Mouse (Mus musculus): ENCODE results near the gene Slc25a44. TPM values are rescaled to one million over a fixed set of nuclear protein-coding genes. Genes with fewer than 3 reads are reported as not detected.

Gene Slc25a44
- polyA plus RNA-seq, 1 experiment from 2014 or later: 11.3 TPM

GRCm38 (mm10) chr3:88364337-88364736, 60.6 kb downstream of the Slc25a44 start, which contains the start of gene Paqr6:
Gene Paqr6, plus strand, starts transcription at chr3:88364584.
- WGBS: 2% methylated on average over 16 of the region's 16 CpGs
- peaks cover 24% of the 10 kb centered on the region; the same call in 1 of the 2 replicates for H3K36me3 ChIP-seq (ENCODE audit: insufficient read depth, low read length)
- H3K9me3 ChIP-seq (ENCODE audit: low read length): no peaks in the 10 kb centered on the region
- H3K9ac ChIP-seq (replicated peaks; ENCODE audit: low read depth): no peak within 1 kb of the TSS
- DNase-seq (ENCODE audit: low spot score) (peak; percentile 74), ATAC-seq (peak; percentile 69)
- peak within 1 kb of the TSS; percentile 20; the same call in 1 of the 2 replicates for H3K4me2 ChIP-seq (replicated peaks; ENCODE audit: low read depth, low read length)
- TF ChIP-seq EP300 (IDR thresholded peaks at IDR 0.05) (no peak), CTCF (IDR thresholded peaks at IDR 0.05) (no peak)
- 0 out of 2 replicates have a peak, but pooled peaks cover 3% of the 10 kb centered on the region for H3K27me3 ChIP-seq (replicated peaks; ENCODE audit: insufficient read depth, low read length)
- no peak within 1 kb of the TSS for H3K27ac ChIP-seq (ENCODE audit: low read length)
- no peak within 1 kb of the TSS for H3K4me3 ChIP-seq (ENCODE audit: low read depth, low read length)
- H3K4me1 ChIP-seq (ENCODE audit: insufficient read depth, low read depth, low read length): peaks cover 5% of the 10 kb centered on the region; the same call in 1 of the 2 replicates

DNA sequence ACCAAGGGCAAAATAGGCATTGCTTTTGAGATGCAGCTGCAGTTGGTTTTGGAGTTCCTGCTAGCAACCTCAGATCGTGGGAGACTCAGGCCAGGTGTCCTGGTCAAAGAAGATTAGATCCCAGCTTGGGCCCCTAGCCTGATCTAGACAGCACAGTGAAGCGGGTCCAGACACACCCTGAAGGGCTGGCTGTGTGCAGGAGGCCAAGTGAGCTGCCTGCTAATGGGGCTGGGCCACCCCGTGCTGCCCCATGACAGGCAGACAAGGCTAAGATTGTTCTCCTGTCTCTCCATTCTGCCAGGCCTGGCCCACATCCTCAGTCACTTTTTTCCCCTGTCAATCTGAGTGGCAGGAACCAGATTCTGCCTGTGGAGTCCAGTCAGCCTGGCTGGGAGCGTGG, 61.2 kb downstream of the Slc25a44 start:
- 61% methylated on average over 4 of the region's 4 CpGs for WGBS
- ATAC-seq (peak; percentile 32), DNase-seq (ENCODE audit: low spot score) (peak; percentile 21)
- Histone ChIP-seq H3K27ac (ENCODE audit: low read length) (no peak overlapping the region), H3K9ac (replicated peaks; ENCODE audit: low read depth) (no peak overlapping the region), H3K27me3 (replicated peaks; ENCODE audit: insufficient read depth, low read length) (0 out of 2 replicates have a peak, but pooled peaks cover 3% of the 10 kb centered on the region), H3K4me1 (ENCODE audit: insufficient read depth, low read depth, low read length) (peaks cover 5% of the 10 kb centered on the region; the same call in 1 of the 2 replicates), H3K4me2 (replicated peaks; ENCODE audit: low read depth, low read length) (no peak overlapping the region), H3K4me3 (ENCODE audit: low read depth, low read length) (no peak overlapping the region), H3K9me3 (ENCODE audit: low read length) (no peaks in the 10 kb centered on the region), H3K36me3 (ENCODE audit: insufficient read depth, low read length) (peaks cover 29% of the 10 kb centered on the region; the same call in 1 of the 2 replicates)
- TF ChIP-seq EP300 (IDR thresholded peaks at IDR 0.05) (no peak), CTCF (IDR thresholded peaks at IDR 0.05) (no peak)

DNA sequence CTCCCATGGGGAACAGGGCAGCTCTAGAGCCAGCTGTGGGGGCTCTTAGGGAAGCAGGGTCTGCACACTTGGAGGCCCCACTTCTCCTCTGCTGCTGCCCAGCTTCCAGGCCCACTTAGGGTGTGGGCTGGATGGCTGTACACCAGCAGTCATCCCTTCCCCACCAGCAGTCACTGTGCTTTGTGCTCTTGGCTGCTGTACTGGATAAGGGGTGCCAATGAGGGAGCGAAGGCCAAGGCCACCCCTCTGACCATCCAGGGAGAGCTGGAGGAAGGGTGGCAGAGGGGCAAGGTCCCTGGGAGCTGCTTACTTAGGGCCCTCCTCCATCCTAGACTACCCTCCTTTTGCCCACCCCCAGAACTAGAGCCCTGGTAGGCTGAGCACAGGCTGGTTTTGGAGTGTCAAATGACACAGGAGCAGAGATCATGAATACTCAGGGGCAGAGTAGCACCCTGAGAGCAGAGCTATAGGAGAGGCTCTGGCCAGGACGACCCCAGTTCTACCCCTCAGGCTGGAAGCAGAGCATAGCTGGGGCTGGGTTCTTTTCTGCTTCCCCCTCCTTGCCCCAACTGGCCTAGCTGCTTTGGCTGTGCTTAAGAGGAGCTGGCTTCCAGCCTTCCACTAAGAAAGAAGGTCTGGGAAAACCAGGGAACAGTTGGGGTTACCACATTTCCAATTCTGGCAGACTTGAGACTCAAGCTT, 63.2 kb downstream of the Slc25a44 start:
- Histone ChIP-seq H3K4me3 (ENCODE audit: low read depth, low read length) (no peak overlapping the region), H3K9me3 (ENCODE audit: low read length) (no peaks in the 10 kb centered on the region), H3K4me1 (ENCODE audit: insufficient read depth, low read depth, low read length) (peaks cover 5% of the 10 kb centered on the region; the same call in 1 of the 2 replicates), H3K36me3 (ENCODE audit: insufficient read depth, low read length) (peaks cover 40% of the 10 kb centered on the region; the same call in 1 of the 2 replicates), H3K9ac (replicated peaks; ENCODE audit: low read depth) (no peak overlapping the region), H3K4me2 (replicated peaks; ENCODE audit: low read depth, low read length) (no peak overlapping the region), H3K27ac (ENCODE audit: low read length) (no peak overlapping the region), H3K27me3 (replicated peaks; ENCODE audit: insufficient read depth, low read length) (0 out of 2 replicates have a peak, but pooled peaks cover 3% of the 10 kb centered on the region)
- ATAC-seq (no peak), DNase-seq (ENCODE audit: low spot score) (no peak)
- WGBS: 78% methylated on average over 2 of the region's 2 CpGs
- no peak for TF ChIP-seq EP300 (IDR thresholded peaks at IDR 0.05)

GRCm38 (mm10) chr3:88361096-88361495, 63.8 kb downstream of the Slc25a44 start:
- ATAC-seq (no peak), DNase-seq (ENCODE audit: low spot score) (no peak)
- Histone ChIP-seq H3K27me3 (replicated peaks; ENCODE audit: insufficient read depth, low read length) (0 out of 2 replicates have a peak, but pooled peaks cover 1% of the 10 kb centered on the region), H3K4me2 (replicated peaks; ENCODE audit: low read depth, low read length) (no peak overlapping the region), H3K9me3 (ENCODE audit: low read length) (no peaks in the 10 kb centered on the region), H3K4me1 (ENCODE audit: insufficient read depth, low read depth, low read length) (peaks cover 5% of the 10 kb centered on the region; the same call in 1 of the 2 replicates), H3K27ac (ENCODE audit: low read length) (no peak overlapping the region), H3K4me3 (ENCODE audit: low read depth, low read length) (no peak overlapping the region), H3K9ac (replicated peaks; ENCODE audit: low read depth) (no peak overlapping the region), H3K36me3 (ENCODE audit: insufficient read depth, low read length) (peaks cover 46% of the 10 kb centered on the region; the same call in 1 of the 2 replicates)
- WGBS: 59% methylated on average over 6 of the region's 6 CpGs
- TF ChIP-seq CTCF (IDR thresholded peaks at IDR 0.05): no peak
- no peak for TF ChIP-seq EP300 (IDR thresholded peaks at IDR 0.05)

Small RNA genes within 50 kb of the gene (microRNA-seq; reads per million reads assigned to microRNA genes)
- gene Mir7011: not detected

Other genes with a start within 250 kb of the Slc25a44 start
- 3.9 and 4.9 TPM in 2 replicates for gene Rhbg, start 170.4 kb downstream of the Slc25a44 start, polyA plus RNA-seq (2015; fragmentation: Nextera tagmentation; extraction: Ambion mirVana)
- 1.8 and 2.0 TPM in 2 replicates for gene Gm38392, start 137.9 kb downstream of the Slc25a44 start, polyA plus RNA-seq (2015; fragmentation: Nextera tagmentation; extraction: Ambion mirVana)
- gene Tsacc, start 128.1 kb downstream of the Slc25a44 start, polyA plus RNA-seq (2015; fragmentation: Nextera tagmentation; extraction: Ambion mirVana): 10.8 and 13.1 TPM in 2 replicates
- 173 and 177 TPM in 2 replicates for gene Cct3, start 128.0 kb downstream of the Slc25a44 start, polyA plus RNA-seq (2015; fragmentation: Nextera tagmentation; extraction: Ambion mirVana)
- gene Glmp, start 100.1 kb downstream of the Slc25a44 start, polyA plus RNA-seq (2015; fragmentation: Nextera tagmentation; extraction: Ambion mirVana): 273 and 278 TPM in 2 replicates
- 9.0 and 9.6 TPM in 2 replicates for gene Tmem79, start 89.0 kb downstream of the Slc25a44 start, polyA plus RNA-seq (2015; fragmentation: Nextera tagmentation; extraction: Ambion mirVana)
- 19.7 and 19.8 TPM in 2 replicates for gene Smg5, start 88.9 kb downstream of the Slc25a44 start, polyA plus RNA-seq (2015; fragmentation: Nextera tagmentation; extraction: Ambion mirVana)
- gene Paqr6, start 60.6 kb downstream of the Slc25a44 start, polyA plus RNA-seq (2015; fragmentation: Nextera tagmentation; extraction: Ambion mirVana): 4.3 and 5.3 TPM in 2 replicates
- 0.14 and 0.39 TPM in 2 replicates for gene Bglap3, start 52.4 kb downstream of the Slc25a44 start, polyA plus RNA-seq (2015; fragmentation: Nextera tagmentation; extraction: Ambion mirVana)
- not detected in 2 replicates for gene Bglap2, start 46.4 kb downstream of the Slc25a44 start, polyA plus RNA-seq (2015; fragmentation: Nextera tagmentation; extraction: Ambion mirVana)
- not detected in 2 replicates for gene Bglap, start 40.7 kb downstream of the Slc25a44 start, polyA plus RNA-seq (2015; fragmentation: Nextera tagmentation; extraction: Ambion mirVana)
- 27.9 and 30.6 TPM in 2 replicates for gene Pmf1, start 14.8 kb downstream of the Slc25a44 start, polyA plus RNA-seq (2015; fragmentation: Nextera tagmentation; extraction: Ambion mirVana)
- gene Sema4a, start 36.0 kb upstream of the Slc25a44 start, polyA plus RNA-seq (2015; fragmentation: Nextera tagmentation; extraction: Ambion mirVana): 9.0 and 9.2 TPM in 2 replicates
- 185 and 216 TPM in 2 replicates for gene Lmna, start 84.8 kb upstream of the Slc25a44 start, polyA plus RNA-seq (2015; fragmentation: Nextera tagmentation; extraction: Ambion mirVana)
- 2.6 and 3.4 TPM in 2 replicates for gene Mex3a, start 107.3 kb upstream of the Slc25a44 start, polyA plus RNA-seq (2015; fragmentation: Nextera tagmentation; extraction: Ambion mirVana)
- 61.4 and 61.8 TPM in 2 replicates for gene Rab25, start 123.2 kb upstream of the Slc25a44 start, polyA plus RNA-seq (2015; fragmentation: Nextera tagmentation; extraction: Ambion mirVana)
- 138 and 143 TPM in 2 replicates for gene Lamtor2, start 127.9 kb upstream of the Slc25a44 start, polyA plus RNA-seq (2015; fragmentation: Nextera tagmentation; extraction: Ambion mirVana)
- 18.4 and 22.6 TPM in 2 replicates for gene Ubqln4, start 128.6 kb upstream of the Slc25a44 start, polyA plus RNA-seq (2015; fragmentation: Nextera tagmentation; extraction: Ambion mirVana)
- 306 and 384 TPM in 2 replicates for gene Ssr2, start 150.7 kb upstream of the Slc25a44 start, polyA plus RNA-seq (2015; fragmentation: Nextera tagmentation; extraction: Ambion mirVana)
- gene Arhgef2, start 180.8 kb upstream of the Slc25a44 start, polyA plus RNA-seq (2015; fragmentation: Nextera tagmentation; extraction: Ambion mirVana): 170 and 229 TPM in 2 replicates
- 0.61 and 0.92 TPM in 2 replicates for gene Rxfp4, start 228.0 kb upstream of the Slc25a44 start, polyA plus RNA-seq (2015; fragmentation: Nextera tagmentation; extraction: Ambion mirVana)

Measured in lung, postnatal 0 days (tissue).